19 mouse cellular contexts compared by ENCODE assay signal in the genomic region with DNA sequence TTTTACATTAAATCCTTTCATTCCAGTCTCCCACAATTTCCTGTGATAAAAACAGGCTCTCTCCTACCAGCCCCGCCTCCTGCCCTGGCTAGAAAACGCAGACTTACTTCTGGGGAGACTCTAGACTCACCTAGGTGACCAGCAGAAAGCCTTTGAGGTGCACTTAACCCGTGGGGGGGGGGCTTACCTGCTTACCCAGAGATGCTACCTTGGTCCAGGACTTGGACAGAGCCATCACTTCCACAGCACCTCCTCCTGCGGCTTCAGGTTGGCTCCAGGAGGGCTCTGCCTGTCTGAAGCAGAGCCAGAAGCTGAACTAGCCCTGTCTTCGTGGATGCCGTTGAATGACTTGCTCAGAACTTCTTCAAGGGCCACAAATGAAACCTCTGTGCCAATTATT. TPM values are rescaled to one million over a fixed set of nuclear protein-coding genes. Genes with fewer than 3 reads are reported as not detected.
A peak's percentile ranks its signal among the peaks of the same experiment; 100 is the strongest.
DNase-seq lines count a peak whose midpoint lies in the region; ATAC-seq and TF ChIP-seq lines count a peak whose summit lies in the region.
"Had no signal": no experiment of that assay in that cellular context is flagged by ENCODE, and none has a peak within 500 bp of the region (broad histone marks: within the 10 kb centered on the region; RNA-seq: fewer than 3 reads in every experiment).

No protein-coding gene starts in this region.

- H3K4me3 ChIP-seq in hindbrain, embryonic 12.5 days = no peak overlapping the region
- peak overlapping the region; percentile 36 for H3K4me3 ChIP-seq in midbrain, postnatal 0 days (ENCODE audit: low read depth, low read length)
- no peak overlapping the region for H3K4me3 ChIP-seq in heart, embryonic 11.5 days (ENCODE audit: low read depth, low read length)
- H3K4me3 ChIP-seq: embryonic facial prominence, embryonic 12.5 days; heart, adult 2 months; lung, embryonic 15.5 days; megakaryocyte, embryonic 14.5 days had no signal

- H3K27ac ChIP-seq in hindbrain, embryonic 12.5 days = no peak overlapping the region
- no peak overlapping the region for H3K27ac ChIP-seq in midbrain, postnatal 0 days (ENCODE audit: low read depth, low read length)
- H3K27ac ChIP-seq in heart, embryonic 11.5 days (ENCODE audit: low read depth, low read length) = no peak overlapping the region
- H3K27ac ChIP-seq: embryonic facial prominence, embryonic 12.5 days; heart, adult 2 months; lung, embryonic 15.5 days had no signal

- no peaks in the 10 kb centered on the region for H3K9me3 ChIP-seq in hindbrain, embryonic 12.5 days (replicated peaks)
- no peaks in the 10 kb centered on the region for H3K9me3 ChIP-seq in midbrain, postnatal 0 days (ENCODE audit: low read length)
- H3K9me3 ChIP-seq in heart, embryonic 11.5 days (replicated peaks; ENCODE audit: control insufficient read depth, low read length) = no peaks in the 10 kb centered on the region
- H3K9me3 ChIP-seq: embryonic facial prominence, embryonic 12.5 days; lung, embryonic 15.5 days; megakaryocyte, embryonic 14.5 days had no signal

- WGBS in hindbrain, embryonic 12.5 days = 16% methylated on average over 6 of the region's 6 CpGs
- WGBS in midbrain, postnatal 0 days = 12% methylated on average over 6 of the region's 6 CpGs
- WGBS in heart, embryonic 11.5 days (ENCODE audit: insufficient replicate concordance) = 7% methylated on average over 6 of the region's 6 CpGs

- H3K9ac ChIP-seq in hindbrain, embryonic 12.5 days = no peak overlapping the region
- H3K9ac ChIP-seq in midbrain, postnatal 0 days (replicated peaks; ENCODE audit: low read length, poor library complexity, severe bottlenecking) = no peak overlapping the region
- H3K9ac ChIP-seq in heart, embryonic 11.5 days (ENCODE audit: low read depth, low read length) = no peak overlapping the region
- H3K9ac ChIP-seq: embryonic facial prominence, embryonic 12.5 days; lung, embryonic 15.5 days had no signal

- no peak for DNase-seq in frontal cortex, postnatal 25 days (ENCODE audit: low spot score in 2 of 2)
- peak; percentile 18 for DNase-seq in ES-CJ7 (ENCODE audit: low read depth, low spot score)
- no peak for DNase-seq in midbrain, postnatal 0 days (ENCODE audit: low spot score)
- no peak for DNase-seq in spleen, postnatal 36 days (ENCODE audit: low spot score in 2 of 2)
- DNase-seq in liver = no peak
- DNase-seq: cerebellum, adult 11-12 months; cerebellum, postnatal 36 days had no signal

- peaks cover 2% of the 10 kb centered on the region; the same call in 1 of the 2 replicates for H3K4me1 ChIP-seq in hindbrain, embryonic 12.5 days
- H3K4me1 ChIP-seq in midbrain, postnatal 0 days (ENCODE audit: insufficient read depth, low read length) = peaks cover 2% of the 10 kb centered on the region; the same call in 1 of the 2 replicates
- no peaks in the 10 kb centered on the region for H3K4me1 ChIP-seq in heart, embryonic 11.5 days (ENCODE audit: control insufficient read depth, insufficient read depth, low read length)
- H3K4me1 ChIP-seq: embryonic facial prominence, embryonic 12.5 days; lung, embryonic 15.5 days; megakaryocyte, embryonic 14.5 days had no signal

- peak overlapping the region; percentile 27 for H3K4me2 ChIP-seq in hindbrain, embryonic 12.5 days (replicated peaks)
- peak overlapping the region; percentile 65 for H3K4me2 ChIP-seq in midbrain, postnatal 0 days (ENCODE audit: low read depth, low read length, poor library complexity, severe bottlenecking)
- no peak overlapping the region for H3K4me2 ChIP-seq in heart, embryonic 11.5 days
- H3K4me2 ChIP-seq: liver, embryonic 11.5 days; lung, embryonic 15.5 days had no signal

- ATAC-seq in frontal cortex, adult (ENCODE audit: low TSS enrichment) = peak; percentile 45
- ATAC-seq in hindbrain, embryonic 12.5 days (ENCODE audit: low FRiP score) = no peak; the same call in 1 of the 2 replicates
- ATAC-seq in midbrain, postnatal 0 days (ENCODE audit: low FRiP score) = peak; percentile 41; the same call in 1 of the 2 replicates
- ATAC-seq in heart, embryonic 11.5 days (replicated peaks; ENCODE audit: insufficient number of reproducible peaks, low FRiP score, low TSS enrichment) = no peak

- no peak for TF ChIP-seq CTCF in midbrain, postnatal 0 days (IDR thresholded peaks at IDR 0.05)

- peaks cover 23% of the 10 kb centered on the region for H3K27me3 ChIP-seq in hindbrain, embryonic 12.5 days
- H3K27me3 ChIP-seq in midbrain, postnatal 0 days (ENCODE audit: insufficient read depth, low read length) = peaks cover 16% of the 10 kb centered on the region
- H3K27me3 ChIP-seq in heart, embryonic 11.5 days (ENCODE audit: control insufficient read depth, insufficient read depth, low read length) = peaks cover 13% of the 10 kb centered on the region

- H3K36me3 ChIP-seq in hindbrain, embryonic 12.5 days = no peaks in the 10 kb centered on the region
- H3K36me3 ChIP-seq in midbrain, postnatal 0 days (ENCODE audit: insufficient read depth, low read length) = no peaks in the 10 kb centered on the region
- H3K36me3 ChIP-seq in heart, embryonic 11.5 days (ENCODE audit: control insufficient read depth, insufficient read depth, low read length) = no peaks in the 10 kb centered on the region
- H3K36me3 ChIP-seq: embryonic facial prominence, embryonic 12.5 days; lung, embryonic 15.5 days had no signal

RNA-seq across cellular contexts. Expression of a gene that starts 0.4 kb away (rescaled TPM):
- polyA plus RNA-seq in hindbrain, embryonic 12.5 days (2016; fragmentation: Nextera tagmentation; extraction: Ambion mirVana) = 0.12 TPM in 1 of 2 replicates, not detected in the other
- 2.5 and 3.7 TPM in 2 replicates for total RNA-seq in midbrain, postnatal 0 days (2014; rRNA removed)
- polyA plus RNA-seq in midbrain, postnatal 0 days (2015; fragmentation: Nextera tagmentation; extraction: Ambion mirVana) = 0.74 and 0.86 TPM in 2 replicates
- not detected in 2 replicates for polyA plus RNA-seq in heart, embryonic 11.5 days (2014; fragmentation: Nextera tagmentation; extraction: Ambion mirVana)
- total RNA-seq: adrenal gland, adult 18-20 months; gastrocnemius, adult 8-10 months; heart, adult 2 months had no signal
- polyA plus RNA-seq: heart, adult 2 months; heart, postnatal 0 days; kidney, embryonic 14.5 days; liver, embryonic 11.5 days; lung, embryonic 15.5 days had no signal

RNA-seq across cellular contexts. Expression of a gene that starts 33.0 kb away (rescaled TPM):
- polyA plus RNA-seq in hindbrain, embryonic 12.5 days (2016; fragmentation: Nextera tagmentation; extraction: Ambion mirVana) = 45.1 and 48.5 TPM in 2 replicates
- 56.5 and 59.3 TPM in 2 replicates for total RNA-seq in midbrain, postnatal 0 days (2014; rRNA removed)
- polyA plus RNA-seq in midbrain, postnatal 0 days (2015; fragmentation: Nextera tagmentation; extraction: Ambion mirVana) = 57.6 and 62.2 TPM in 2 replicates
- polyA plus RNA-seq in heart, embryonic 11.5 days (2014; fragmentation: Nextera tagmentation; extraction: Ambion mirVana) = 74.3 and 80.7 TPM in 2 replicates

Comparison
In these comparisons a context has a peak if more than half of its experiments do, and no peak if none do; other contexts are left out.
1. ATAC-seq: peak in frontal cortex, adult (single experiment) and midbrain, postnatal 0 days (single experiment); none in hindbrain, embryonic 12.5 days (single experiment) and heart, embryonic 11.5 days (single experiment).